Mouse (Mus musculus) CD4-positive helper T cell, adult 2 months (primary cell): ENCODE results near the gene Carmil1.

ENCODE experiments used
- DNase-seq: peaks from one replicate; pipeline ENCODE4 v3.0.0-alpha.2; 2012; ENCODE audit warnings: low read depth, missing footprints, low spot score

Gene Carmil1

DNA sequence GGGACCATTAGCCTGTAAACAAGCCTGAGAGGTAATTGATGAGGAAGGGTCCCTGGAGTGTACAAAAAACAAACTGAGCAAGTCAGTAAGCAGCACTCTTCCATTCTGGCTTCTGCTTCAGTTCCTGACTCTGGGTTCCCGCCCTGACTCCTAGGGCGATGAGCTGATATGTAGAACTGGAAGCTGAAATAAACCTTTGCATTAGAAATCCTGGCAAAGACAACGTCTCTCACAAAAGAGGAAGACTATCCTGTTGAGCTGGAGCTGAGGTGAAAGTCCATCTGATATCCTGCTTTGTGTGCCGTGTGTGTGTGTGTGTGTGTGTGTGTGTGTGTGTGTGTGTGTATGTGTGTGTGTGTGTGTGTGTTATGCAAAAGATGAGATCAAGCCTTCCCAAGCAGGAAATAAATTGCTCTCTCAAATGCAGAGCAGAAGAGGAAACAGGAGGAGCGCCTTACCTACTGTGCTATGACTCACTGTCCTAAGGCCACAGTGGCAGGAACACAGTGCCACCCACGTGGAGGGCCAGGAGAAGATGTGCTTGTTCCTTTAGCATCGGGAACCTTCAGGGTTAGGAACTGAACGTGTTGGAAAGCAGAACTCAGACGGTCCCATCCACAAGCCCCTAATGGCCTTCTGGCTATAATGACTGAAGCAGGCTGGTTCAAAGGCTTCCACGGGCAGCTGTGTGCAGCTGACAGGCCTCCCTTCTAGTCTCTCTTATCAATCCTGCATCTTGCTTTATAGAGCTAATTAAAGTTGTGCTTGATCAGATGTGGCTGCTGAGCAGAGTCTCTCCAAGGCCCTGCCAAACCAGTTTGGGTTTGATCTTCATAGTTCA, 19.6 kb downstream of the Carmil1 start:
- DNase-seq = no peak

DNA sequence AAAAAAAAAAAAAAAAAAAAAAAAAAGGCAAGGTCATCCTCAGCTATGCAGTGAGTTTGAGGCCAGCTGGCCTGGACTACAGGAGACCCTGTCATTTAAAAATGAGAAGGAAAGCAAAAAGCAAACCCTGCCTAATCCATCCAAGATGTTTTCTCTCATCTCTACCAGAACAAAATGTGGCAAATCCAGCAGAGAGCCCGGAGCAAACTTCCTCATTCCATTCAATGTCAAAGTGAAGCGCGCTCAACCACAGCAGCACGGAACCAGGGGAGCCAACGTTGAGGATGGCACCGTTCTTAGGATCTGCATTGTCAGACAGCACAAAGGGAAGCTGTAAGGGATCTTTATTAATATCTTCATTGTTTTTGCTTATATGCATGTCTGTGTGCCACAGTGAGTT, 22.8 kb downstream of the Carmil1 start:
- no peak for DNase-seq

DNA sequence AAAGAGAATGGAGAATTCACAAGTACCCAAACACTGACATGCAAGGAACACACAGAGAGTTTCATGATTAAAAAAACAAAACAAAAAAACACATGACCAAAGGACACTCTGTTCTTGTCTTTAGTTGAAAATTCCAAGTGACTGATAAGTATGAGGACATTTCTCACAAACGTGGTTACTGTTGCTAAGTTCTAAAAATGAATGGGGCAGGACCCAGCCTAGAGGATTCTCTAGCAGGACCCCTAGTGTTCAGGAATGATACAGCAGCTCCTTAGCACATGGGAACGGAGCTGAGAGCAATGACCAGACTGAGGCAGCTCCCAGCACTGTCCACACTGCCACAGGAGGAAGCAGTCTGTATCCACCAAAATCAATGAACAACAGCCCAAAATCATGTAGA, 26.6 kb downstream of the Carmil1 start:
- peak; percentile 10 for DNase-seq

DNA sequence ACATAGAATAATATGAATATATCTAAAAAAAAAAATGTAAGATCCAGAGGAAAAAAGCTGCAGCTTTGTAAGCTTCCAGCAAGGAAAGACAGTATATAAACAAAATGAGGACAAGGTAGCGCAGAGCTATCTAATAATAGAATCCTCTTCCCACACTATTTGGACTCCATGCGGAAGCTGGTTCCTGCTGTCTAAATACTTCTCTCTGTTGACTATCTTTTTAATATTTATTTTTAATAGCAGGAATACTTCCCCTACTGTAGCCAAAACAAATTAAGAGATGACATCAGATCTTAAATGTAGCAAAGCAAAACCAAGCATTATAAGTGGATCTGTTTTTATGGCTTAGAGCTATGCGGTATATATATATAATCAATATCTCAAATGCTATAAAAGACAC, 27.0 kb downstream of the Carmil1 start:
- DNase-seq = no peak

GRCm38 (mm10) chr13:24251236-24251635, 29.4 kb downstream of the Carmil1 start:
- no peak for DNase-seq

- DNase-seq = no peak
Observed at GRCm38 (mm10) chr13:24247928-24248327, 32.7 kb downstream of the Carmil1 start.

- no peak for DNase-seq
Observed at GRCm38 (mm10) chr13:24247441-24247840, 33.2 kb downstream of the Carmil1 start.

- DNase-seq = no peak
Observed at GRCm38 (mm10) chr13:24246266-24246665, 34.3 kb downstream of the Carmil1 start.

DNA sequence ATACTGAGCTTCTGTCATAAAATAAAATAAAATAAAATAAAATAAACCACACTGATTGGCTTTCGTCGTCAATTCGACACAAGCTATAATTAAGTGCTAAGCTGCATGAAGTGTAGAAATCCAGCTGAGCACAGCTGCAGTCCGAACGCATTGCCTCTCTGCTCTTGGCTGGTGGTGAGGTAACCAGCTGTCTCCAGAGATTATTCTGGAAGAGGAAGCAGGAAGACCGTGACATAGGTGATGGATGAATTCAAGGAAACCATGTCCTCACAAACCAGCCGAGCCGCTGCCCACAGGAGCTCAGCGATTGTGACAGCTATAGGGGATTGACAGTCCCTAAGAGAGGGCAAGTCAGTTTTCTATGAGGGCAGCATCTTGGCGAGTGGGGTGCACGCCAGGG, 36.0 kb downstream of the Carmil1 start:
- DNase-seq = no peak

DNA sequence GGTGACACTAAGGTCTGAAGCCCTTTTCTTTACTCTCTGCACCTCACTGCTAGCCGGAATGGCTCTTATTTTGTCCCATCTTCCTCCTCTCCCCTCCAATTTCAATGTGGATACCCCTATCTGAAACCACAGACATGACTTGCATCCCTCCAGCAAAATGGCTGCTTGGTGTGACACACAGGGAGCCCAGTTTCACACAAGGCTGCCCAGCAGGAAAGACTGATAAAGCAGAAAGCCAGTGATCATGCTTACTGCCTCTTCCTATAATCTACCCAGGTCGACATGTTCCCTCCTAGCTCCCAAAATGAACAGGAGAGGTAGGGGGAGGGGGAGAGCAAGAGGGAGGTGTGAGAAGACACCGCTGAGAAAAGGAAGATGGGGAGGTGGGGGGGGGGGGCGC, 36.6 kb downstream of the Carmil1 start:
- peak; percentile 9 for DNase-seq

DNA sequence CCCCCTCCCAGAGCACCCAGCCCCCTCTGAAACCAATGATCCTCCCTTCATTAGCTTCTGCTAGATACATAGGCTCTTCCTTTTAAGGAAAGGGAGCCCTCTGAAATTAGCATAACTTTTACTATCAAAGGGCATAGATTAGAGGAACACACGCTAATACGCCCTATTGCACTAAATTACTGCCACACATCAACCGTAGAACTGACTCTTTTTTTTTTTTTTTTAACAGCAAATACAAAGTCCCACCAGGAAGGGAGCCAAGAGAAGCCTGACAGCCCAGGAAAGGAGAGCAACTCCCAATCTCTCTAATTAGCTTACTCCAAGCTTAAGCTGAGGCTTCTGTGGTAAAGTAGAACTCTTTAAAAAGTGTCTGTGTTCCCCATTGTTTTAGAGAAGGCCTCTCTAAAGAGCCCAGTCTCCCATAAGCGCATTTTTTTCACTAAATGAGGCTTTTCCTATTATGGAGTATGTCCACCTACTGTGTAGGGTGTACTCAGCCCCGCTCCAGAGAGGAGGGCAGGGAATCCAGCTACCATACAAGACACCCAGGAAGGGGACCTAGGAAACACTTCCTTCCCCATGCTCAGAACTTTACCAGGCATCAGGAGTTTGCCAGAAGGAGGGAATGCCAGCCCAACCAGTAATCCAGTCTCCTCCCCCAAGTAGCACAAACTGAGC, 38.0 kb downstream of the Carmil1 start:
- DNase-seq = no peak

- DNase-seq = no peak
Observed at GRCm38 (mm10) chr13:24241201-24241600, 39.4 kb downstream of the Carmil1 start.

GRCm38 (mm10) chr13:24240430-24240829, 40.2 kb downstream of the Carmil1 start:
- DNase-seq = no peak

DNA sequence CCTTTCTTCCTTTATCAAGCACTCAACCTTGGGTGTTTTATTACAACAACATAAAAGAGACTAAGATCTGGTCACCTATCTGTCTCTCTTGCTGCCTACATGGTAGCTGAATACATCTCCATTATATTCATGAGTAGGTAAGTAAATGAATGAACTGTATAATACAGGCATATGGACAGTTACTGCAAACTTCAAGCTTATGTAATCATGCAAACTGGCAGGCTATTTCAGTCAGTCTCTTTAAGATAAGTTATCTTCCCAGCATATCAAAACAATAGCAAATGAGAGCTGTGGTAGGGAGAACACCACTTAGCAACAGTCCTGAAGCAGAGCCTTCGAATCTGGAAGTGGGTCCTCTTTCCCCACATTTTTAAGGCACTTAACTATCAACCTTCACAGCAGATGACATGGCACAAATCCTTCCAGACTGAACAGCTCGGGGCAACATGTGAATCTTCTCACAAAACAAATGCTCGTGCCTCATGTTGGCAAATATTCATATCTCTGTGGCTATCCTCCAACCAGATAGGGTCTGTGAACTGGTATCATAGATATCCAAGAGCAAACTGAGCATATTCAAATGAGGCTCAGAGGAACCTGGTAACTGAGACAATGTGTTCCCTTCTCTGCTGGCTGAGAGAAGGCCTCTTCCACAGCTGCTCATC, 42.0 kb downstream of the Carmil1 start:
- no peak for DNase-seq

DNA sequence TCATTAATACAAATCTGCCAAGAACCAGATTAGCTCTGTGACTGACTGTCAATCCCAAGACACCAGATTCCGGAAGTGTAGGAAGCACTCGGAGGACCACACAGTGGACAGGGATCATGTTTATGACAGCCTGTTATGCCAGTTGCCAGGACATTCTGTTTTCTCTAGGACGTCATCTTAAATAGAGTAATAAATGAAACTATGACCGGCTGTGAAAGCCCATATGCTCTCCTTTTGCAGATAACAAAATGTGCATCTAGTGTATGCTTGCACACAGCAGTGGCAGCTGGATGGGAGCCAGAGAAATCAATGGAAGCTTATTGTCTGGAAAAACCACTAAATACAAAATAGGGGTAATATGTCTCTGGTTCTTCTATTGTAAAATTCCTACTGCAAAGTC, 43.9 kb downstream of the Carmil1 start:
- DNase-seq = no peak

- DNase-seq = no peak
Observed at GRCm38 (mm10) chr13:24232750-24233149, 47.8 kb downstream of the Carmil1 start.

DNA sequence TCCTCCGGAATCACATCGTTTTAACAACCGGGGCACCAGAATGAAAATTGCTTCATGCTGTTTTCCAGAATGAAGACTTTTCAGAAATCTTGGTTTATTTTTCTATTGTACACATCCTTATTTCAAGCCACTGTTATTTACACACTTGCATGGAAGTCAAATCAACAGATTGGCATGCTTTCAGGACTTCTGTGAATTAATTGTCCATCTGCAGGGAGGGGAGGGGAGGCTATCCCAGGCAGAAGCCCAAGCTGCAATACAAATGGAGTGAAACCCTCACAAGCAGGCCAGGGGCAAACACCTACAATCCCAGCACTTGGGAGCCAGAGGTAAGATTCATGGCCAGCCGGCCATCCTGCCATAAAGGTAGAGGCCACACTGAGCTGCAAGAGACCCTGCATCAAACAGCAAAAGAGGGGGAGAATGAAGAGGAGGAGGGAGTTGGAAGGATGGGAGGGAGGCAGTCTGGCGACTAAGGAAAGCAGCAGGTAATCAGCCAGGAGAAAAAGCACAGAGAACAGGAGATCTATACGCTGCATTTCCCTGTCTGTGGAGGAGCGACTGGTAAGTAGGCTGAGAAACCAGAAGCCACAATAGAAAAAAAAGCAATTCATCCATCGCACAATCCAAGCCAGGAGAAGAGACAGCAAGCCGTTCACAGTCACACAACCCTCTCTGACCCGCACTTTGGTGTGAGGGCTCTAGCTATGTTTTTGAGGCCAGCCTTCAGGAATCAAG, 48.7 kb downstream of the Carmil1 start:
- DNase-seq = no peak

GRCm38 (mm10) chr13:24231146-24231545, 49.4 kb downstream of the Carmil1 start:
- DNase-seq = peak; percentile 33

DNA sequence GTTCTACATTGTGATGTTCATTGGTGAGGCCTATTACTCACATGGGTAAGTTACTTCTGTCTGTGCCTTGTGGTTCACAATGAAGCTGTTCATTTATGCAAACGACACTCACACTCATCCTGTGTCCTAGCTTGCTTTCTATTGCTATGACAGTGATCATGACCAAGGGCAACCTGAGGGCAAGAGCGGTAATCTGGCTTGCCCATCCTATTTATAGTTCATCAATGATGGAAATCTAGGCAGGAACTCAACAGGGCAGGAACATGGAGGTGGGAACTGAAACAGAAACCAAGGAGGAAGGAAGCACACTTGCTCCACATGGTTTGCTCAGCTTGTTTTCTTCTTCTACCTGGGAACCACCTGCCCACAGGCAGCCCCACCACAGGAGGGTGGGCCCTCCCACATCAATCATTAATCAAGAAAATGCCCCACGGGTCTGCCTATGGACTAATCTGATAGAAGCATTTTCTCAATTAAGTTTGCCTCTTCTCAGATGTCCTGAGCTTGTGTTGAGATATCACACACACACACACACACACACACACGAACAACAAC, 50.0 kb downstream of the Carmil1 start:
- DNase-seq = peak; percentile 35

DNA sequence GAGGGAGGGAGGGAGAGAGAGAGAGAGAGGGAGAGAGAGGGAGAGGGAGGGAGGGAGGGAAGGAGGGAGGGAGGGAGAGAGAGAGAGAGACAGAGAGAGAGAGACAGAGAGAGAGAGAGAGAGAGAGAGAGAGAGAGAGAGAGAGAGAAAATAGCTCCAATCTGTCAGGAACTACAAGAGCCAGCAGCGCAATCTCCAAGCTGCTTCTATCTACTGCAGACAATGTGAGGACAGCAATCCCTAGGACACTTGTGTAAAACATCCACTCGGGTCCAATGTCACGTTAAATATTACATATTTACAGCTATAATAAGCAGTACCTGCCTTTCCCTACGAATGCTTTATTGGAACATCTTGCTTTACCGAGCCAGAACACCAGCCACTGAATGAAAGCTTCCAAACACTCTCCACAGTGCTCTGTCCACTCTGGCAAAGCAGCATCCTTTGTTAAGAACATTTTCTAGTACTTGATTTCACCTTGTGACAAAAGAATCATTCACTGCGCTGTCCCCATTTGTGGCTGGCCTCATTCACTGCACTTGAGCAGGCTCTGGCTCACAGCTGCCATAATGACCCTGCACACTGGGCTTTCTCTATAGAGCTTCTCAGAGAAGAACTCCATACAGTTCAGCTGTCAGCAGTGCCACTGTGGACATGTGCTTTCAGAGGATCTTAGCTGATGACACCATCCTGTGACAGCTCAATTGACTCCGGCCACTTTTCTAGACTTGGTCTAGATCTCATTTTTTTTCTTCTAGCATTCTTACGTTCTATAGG, 57.0 kb downstream of the Carmil1 start:
- no peak for DNase-seq
